Comparison of ENCODE assay signal across 8 mouse cellular contexts in the genomic region with DNA sequence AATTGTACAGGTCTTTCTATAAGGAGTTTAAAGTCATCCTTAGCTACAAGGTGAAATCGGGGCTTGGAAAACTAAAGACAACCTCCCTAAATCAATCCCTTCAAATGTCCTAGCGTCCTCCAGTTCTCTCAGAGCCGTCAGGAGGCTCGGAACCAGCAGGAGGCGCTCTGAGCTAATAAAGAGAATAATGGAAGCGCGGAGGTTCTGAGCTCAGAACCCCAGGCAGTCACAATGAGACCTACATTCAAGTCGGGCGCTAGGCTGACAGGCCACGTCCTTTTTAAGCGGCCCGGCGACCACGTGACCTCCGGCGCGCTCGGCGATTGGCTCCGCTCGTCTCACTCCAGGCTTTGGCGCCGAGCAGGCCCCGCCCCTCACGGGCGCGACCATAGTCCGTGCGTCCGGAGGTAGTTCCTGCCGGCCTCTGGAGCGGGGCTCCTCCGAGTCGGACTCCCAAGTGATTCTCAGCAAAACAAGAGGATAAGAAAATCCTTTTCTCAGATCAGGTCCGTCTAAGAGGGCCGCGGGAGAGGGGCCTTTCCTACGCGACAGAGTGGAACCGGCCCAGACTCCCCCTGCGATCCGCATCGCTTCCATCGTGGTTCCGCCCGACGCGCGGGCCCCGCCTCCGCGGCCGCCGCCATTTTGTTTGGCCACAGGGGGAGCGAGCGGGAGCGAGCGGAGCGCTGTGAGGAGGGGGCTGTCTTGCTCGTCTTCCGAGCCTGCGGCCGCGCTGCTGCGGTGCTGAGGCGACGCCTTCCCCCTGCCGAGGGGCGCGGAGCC. TPM values are rescaled to one million over a fixed set of nuclear protein-coding genes. Genes with fewer than 3 reads are reported as not detected.
DNase-seq lines count a peak whose midpoint lies in the region; ATAC-seq and TF ChIP-seq lines count a peak whose summit lies in the region.

A gene (plus strand): TSS at position 642 of the 783 bp plus-strand sequence.

- H3K4me1 ChIP-seq in bone marrow macrophage, adult 2 months (ENCODE audit: control insufficient read depth, insufficient read depth, low read length), result peaks cover 17% of the 10 kb centered on the region
- peaks cover 4% of the 10 kb centered on the region for H3K4me1 ChIP-seq in embryonic fibroblast, embryonic 13.5 days (ENCODE audit: control insufficient read depth, insufficient read depth, low read length)
- peaks cover 12% of the 10 kb centered on the region; the same call in 1 of the 2 replicates for H3K4me1 ChIP-seq in kidney, embryonic 14.5 days (ENCODE audit: control insufficient read depth, insufficient read depth, low read length)
- peaks cover 12% of the 10 kb centered on the region for H3K4me1 ChIP-seq in limb, embryonic 15.5 days

- no peaks in the 10 kb centered on the region for H3K27me3 ChIP-seq in kidney, embryonic 14.5 days (ENCODE audit: control insufficient read depth, insufficient read depth, low read length)
- H3K27me3 ChIP-seq in limb, embryonic 15.5 days, result no peaks in the 10 kb centered on the region

- H3K4me2 ChIP-seq in kidney, embryonic 14.5 days (replicated peaks; ENCODE audit: low read depth, low read length), result peak within 1 kb of the TSS; percentile 94
- H3K4me2 ChIP-seq in limb, embryonic 15.5 days, result peak within 1 kb of the TSS; percentile 87

- H3K9me3 ChIP-seq in kidney, embryonic 14.5 days (ENCODE audit: control insufficient read depth, low read length), result no peaks in the 10 kb centered on the region
- H3K9me3 ChIP-seq in limb, embryonic 15.5 days, result no peaks in the 10 kb centered on the region

- no peak; the same call in 1 of the 2 replicates for TF ChIP-seq POLR2A in bone marrow macrophage, adult 2 months (IDR thresholded peaks at IDR 0.05; ENCODE audit: borderline replicate concordance, low read depth, low read length)
- TF ChIP-seq POLR2A in embryonic fibroblast, embryonic 13.5 days (IDR thresholded peaks at IDR 0.05; ENCODE audit: low read depth, low read length), result peak; percentile 98

- peak within 1 kb of the TSS; percentile 86 for H3K27ac ChIP-seq in bone marrow macrophage, adult 2 months (ENCODE audit: insufficient read depth, low read depth, low read length)
- H3K27ac ChIP-seq in embryonic fibroblast, embryonic 13.5 days (ENCODE audit: insufficient read depth, low read length), result peak within 1 kb of the TSS; percentile 72
- H3K27ac ChIP-seq in kidney, embryonic 14.5 days (ENCODE audit: low read depth, low read length), result peak within 1 kb of the TSS; percentile 95
- H3K27ac ChIP-seq in limb, embryonic 15.5 days, result peak within 1 kb of the TSS; percentile 96

- DNase-seq in A20 (ENCODE audit: low read depth, low spot score), result peak; percentile 99
- peak; percentile 98 to 99 for DNase-seq in heart, adult 9 months (ENCODE audit: low spot score in 2 of 2)
- DNase-seq in monocyte, adult 2 months (ENCODE audit: low read depth in 1 of 2, low spot score in 2 of 2), result peak; percentile 95 to 99
- peak; percentile 99 for DNase-seq in spleen, postnatal 36 days (ENCODE audit: low spot score in 2 of 2)

- H3K9ac ChIP-seq in kidney, embryonic 14.5 days (ENCODE audit: low read depth, low read length), result peak within 1 kb of the TSS; percentile 96
- peak within 1 kb of the TSS; percentile 94 for H3K9ac ChIP-seq in limb, embryonic 15.5 days

- peak; percentile 97 for ATAC-seq in kidney, embryonic 14.5 days (ENCODE audit: low FRiP score, low TSS enrichment)
- ATAC-seq in limb, embryonic 15.5 days (ENCODE audit: insufficient number of reproducible peaks, low FRiP score, low TSS enrichment, low read depth), result peak; percentile 98

- peaks cover 17% of the 10 kb centered on the region; the same call in 1 of the 2 replicates for H3K36me3 ChIP-seq in kidney, embryonic 14.5 days (ENCODE audit: control insufficient read depth, insufficient read depth, low read length)
- H3K36me3 ChIP-seq in limb, embryonic 15.5 days, result peaks cover 6% of the 10 kb centered on the region; the same call in 1 of the 2 replicates

- peak; percentile 61; the same call in 1 of the 2 replicates for TF ChIP-seq CTCF in bone marrow macrophage, adult 2 months (IDR thresholded peaks at IDR 0.05; ENCODE audit: low read depth, low read length)
- TF ChIP-seq CTCF in embryonic fibroblast, embryonic 13.5 days (IDR thresholded peaks at IDR 0.05; ENCODE audit: borderline replicate concordance, insufficient read depth, low read length), result peak; percentile 56; the same call in 1 of the 2 replicates

- peak within 1 kb of the TSS; percentile 95 for H3K4me3 ChIP-seq in bone marrow macrophage, adult 2 months (ENCODE audit: insufficient read depth, low read length)
- peak within 1 kb of the TSS; percentile 95 for H3K4me3 ChIP-seq in embryonic fibroblast, embryonic 13.5 days (ENCODE audit: insufficient read depth, low read length)
- H3K4me3 ChIP-seq in kidney, embryonic 14.5 days (ENCODE audit: low read length), result peak within 1 kb of the TSS; percentile 99
- H3K4me3 ChIP-seq in limb, embryonic 15.5 days, result peak within 1 kb of the TSS; percentile 99

- WGBS in kidney, embryonic 14.5 days, result under 1% methylated on average over 69 of the region's 70 CpGs
- under 1% methylated on average over 70 of the region's 70 CpGs for WGBS in limb, embryonic 15.5 days

RNA-seq across cellular contexts. Expression of the gene that starts here (rescaled TPM):
- polyA plus RNA-seq in bone marrow macrophage, adult 2 months (2012; ENCODE audit: insufficient read depth, insufficient read length, missing spikeins), result 40.6 and 41.7 TPM in 2 replicates
- 54.2 and 67.8 TPM in 2 replicates for polyA plus RNA-seq in embryonic fibroblast, embryonic 13.5 days (2011; ENCODE audit: insufficient read length, low read depth, missing spikeins)
- 80.2 and 83.5 TPM in 2 replicates for polyA plus RNA-seq in kidney, embryonic 14.5 days (2014; fragmentation: Nextera tagmentation; extraction: Ambion mirVana)
- polyA plus RNA-seq in limb, embryonic 15.5 days (2015; fragmentation: Nextera tagmentation; extraction: Ambion mirVana), result 62.2 and 64.0 TPM in 2 replicates

Comparison
In these comparisons a context has a peak if more than half of its experiments do, and no peak if none do; other contexts are left out.
1. Peak in every context shown above with its lines: DNase-seq, ATAC-seq, H3K4me3 ChIP-seq and H3K27ac ChIP-seq.